Mouse (Mus musculus) CH12.LX (cell line): ENCODE results near the gene Ptpn23. TPM values are rescaled to one million over a fixed set of nuclear protein-coding genes. Genes with fewer than 3 reads are reported as not detected.

Source experiments
- DNase-seq: peaks from one replicate; pipeline ENCODE4 v3.0.0-alpha.2; 2013; ENCODE audit errors: extremely low read depth
- H3K27ac ChIP-seq: 2 replicates; pipeline ENCODE4 v1.5.1; 2012; ENCODE audit warnings: low read depth, mild to moderate bottlenecking, control low read depth, moderate library complexity; ENCODE audit not compliant: insufficient read depth
- H3K27me3 ChIP-seq: replicated peaks from 2 replicates; pipeline ENCODE3; 2012; ENCODE audit warnings: inconsistent platforms
- H3K36me3 ChIP-seq, 2 experiments: replicated peaks in 1 of 2; 2 replicates each; pipeline versions ENCODE3 to v1.6.1; 2012; ENCODE audit warnings: inconsistent platforms in 1 of 2, low read length in 1 of 2, mild to moderate bottlenecking in 1 of 2, mixed read lengths in 1 of 2, moderate library complexity in 1 of 2; ENCODE audit not compliant: control insufficient read depth in 1 of 2, insufficient read depth in 1 of 2
- H3K4me1 ChIP-seq, 2 experiments: 2 replicates each; pipeline ENCODE4 v1.6.1; 2012; ENCODE audit warnings: inconsistent platforms in 1 of 2, moderate library complexity in 1 of 2; ENCODE audit not compliant: insufficient read depth in 2 of 2, control insufficient read depth in 1 of 2
- H3K4me2 ChIP-seq: 2 replicates; pipeline ENCODE4 v1.6.1; 2012; ENCODE audit warnings: low read depth, mild to moderate bottlenecking, control low read depth; ENCODE audit not compliant: poor library complexity, insufficient read depth, severe bottlenecking
- H3K4me3 ChIP-seq, 3 experiments: fragments of 150-350 bp in 1 of 3; sonication (generic) in 1 of 3; replicated peaks in 1 of 3; 2 replicates each; pipeline versions ENCODE3 to v1.5.1; 2011 to 2012; ENCODE audit warnings: low read depth in 2 of 3, low read length in 2 of 3, mild to moderate bottlenecking in 2 of 3, moderate library complexity in 2 of 3, control low read depth in 1 of 3, improper control_type of control experiment in 1 of 3, inconsistent platforms in 1 of 3, mixed read lengths in 1 of 3; ENCODE audit not compliant: poor library complexity in 1 of 3
- H3K79me2 ChIP-seq: replicated peaks from 2 replicates; pipeline ENCODE4 v1.6.1; 2012; ENCODE audit warnings: mild to moderate bottlenecking, moderate library complexity; ENCODE audit not compliant: control insufficient read depth, poor library complexity, insufficient read depth, severe bottlenecking; ENCODE audit errors: extremely low read depth
- H3K9ac ChIP-seq: 2 replicates; pipeline ENCODE4 v1.6.1; 2012; ENCODE audit warnings: low read depth, mild to moderate bottlenecking, control low read depth, moderate library complexity; ENCODE audit not compliant: insufficient read depth
- H3K9me3 ChIP-seq: replicated peaks from 2 replicates; pipeline ENCODE3; 2012; ENCODE audit warnings: low read length, inconsistent platforms, mixed read lengths
- BHLHE40 ChIP-seq: IDR thresholded peaks from 2 replicates; pipeline ENCODE4 v1.6.1; 2011; ENCODE audit warnings: mild to moderate bottlenecking, low read depth, low read length, improper control_type of control experiment
- CHD1 ChIP-seq: IDR thresholded peaks from 2 replicates; pipeline ENCODE4 v1.6.1; 2012; ENCODE audit warnings: low read depth, low read length, improper control_type of control experiment, inconsistent platforms
- CHD2 ChIP-seq: IDR thresholded peaks from 2 replicates; pipeline ENCODE4 v1.6.1; 2011; ENCODE audit warnings: low read length, improper control_type of control experiment
- CTCF ChIP-seq, 2 experiments: IDR thresholded peaks in 1 of 2; conservative IDR thresholded peaks in 1 of 2; 2 replicates each; pipeline ENCODE4 v1.5.1; 2011 to 2012; ENCODE audit warnings: low read depth in 2 of 2, low read length in 2 of 2, improper control_type of control experiment in 1 of 2, inconsistent platforms in 1 of 2, mild to moderate bottlenecking in 1 of 2, moderate library complexity in 1 of 2
- E2F4 ChIP-seq: IDR thresholded peaks from 2 replicates; pipeline ENCODE4 v1.6.1; 2011; ENCODE audit warnings: low read depth, low read length, improper control_type of control experiment; ENCODE audit not compliant: insufficient replicate concordance
- ELF1 ChIP-seq: IDR thresholded peaks from 2 replicates; pipeline ENCODE4 v1.6.1; 2014; ENCODE audit warnings: low read depth, mild to moderate bottlenecking, inconsistent platforms, low read length, improper control_type of control experiment
- EP300 ChIP-seq: IDR thresholded peaks from 2 replicates; pipeline ENCODE4 v1.6.1; 2011; ENCODE audit warnings: low read length, improper control_type of control experiment
- ETS1 ChIP-seq: conservative IDR thresholded peaks from 2 replicates; pipeline ENCODE4 v1.6.1; 2012; ENCODE audit warnings: low read depth, mild to moderate bottlenecking, inconsistent platforms, low read length, improper control_type of control experiment, moderate library complexity
- GABPA ChIP-seq: IDR thresholded peaks from 2 replicates; pipeline ENCODE4 v1.6.1; 2012; ENCODE audit warnings: low read depth, low read length, improper control_type of control experiment, inconsistent platforms; ENCODE audit not compliant: insufficient replicate concordance
- HCFC1 ChIP-seq: IDR thresholded peaks from 2 replicates; pipeline ENCODE4 v1.6.1; 2012; ENCODE audit warnings: low read depth, mild to moderate bottlenecking, inconsistent platforms, low read length, improper control_type of control experiment
- IRF4 ChIP-seq: IDR thresholded peaks from 2 replicates; pipeline ENCODE4 v1.6.1; 2014; ENCODE audit warnings: low read depth, mild to moderate bottlenecking, inconsistent platforms, low read length, improper control_type of control experiment
- JUN ChIP-seq: IDR thresholded peaks from 2 replicates; pipeline ENCODE4 v1.6.1; 2011; ENCODE audit warnings: low read depth, mild to moderate bottlenecking, low read length, improper control_type of control experiment, moderate library complexity; ENCODE audit not compliant: insufficient read depth
- JUND ChIP-seq: conservative IDR thresholded peaks from 2 replicates; pipeline ENCODE4 v1.6.1; 2011; ENCODE audit warnings: low read depth, low read length, improper control_type of control experiment
- KAT2A ChIP-seq: IDR thresholded peaks from 2 replicates; pipeline ENCODE4 v1.6.1; 2012; ENCODE audit warnings: low read length, improper control_type of control experiment, inconsistent platforms; ENCODE audit not compliant: insufficient replicate concordance
- MAFK ChIP-seq: IDR thresholded peaks from 2 replicates; pipeline ENCODE4 v1.6.1; 2011; ENCODE audit warnings: low read length, improper control_type of control experiment; ENCODE audit not compliant: insufficient replicate concordance
- MAX ChIP-seq: IDR thresholded peaks from 2 replicates; pipeline ENCODE4 v1.6.1; 2011; ENCODE audit warnings: low read length, improper control_type of control experiment
- MAZ ChIP-seq: IDR thresholded peaks from 2 replicates; pipeline ENCODE4 v1.6.1; 2012; ENCODE audit warnings: low read depth, mild to moderate bottlenecking, inconsistent platforms, low read length, improper control_type of control experiment, moderate library complexity
- MEF2A ChIP-seq: IDR thresholded peaks from 2 replicates; pipeline ENCODE4 v1.6.1; 2014; ENCODE audit warnings: low read depth, mild to moderate bottlenecking, inconsistent platforms, low read length, improper control_type of control experiment, borderline replicate concordance
- MXI1 ChIP-seq: IDR thresholded peaks from 2 replicates; pipeline ENCODE4 v1.6.1; 2011; ENCODE audit warnings: mild to moderate bottlenecking, low read depth, low read length, improper control_type of control experiment
- MYC ChIP-seq: IDR thresholded peaks from 2 replicates; pipeline ENCODE4 v1.6.1; 2011; ENCODE audit warnings: low read depth, mild to moderate bottlenecking, improper control_type of control experiment, low read length
- NELFE ChIP-seq: IDR thresholded peaks from 2 replicates; pipeline ENCODE4 v1.6.1; 2011; ENCODE audit warnings: low read depth, low read length, improper control_type of control experiment
- NRF1 ChIP-seq: IDR thresholded peaks from 2 replicates; pipeline ENCODE4 v1.6.1; 2014; ENCODE audit warnings: low read depth, mild to moderate bottlenecking, inconsistent platforms, low read length, improper control_type of control experiment, moderate library complexity
- PAX5 ChIP-seq: IDR thresholded peaks from 2 replicates; pipeline ENCODE4 v1.6.1; 2012; ENCODE audit warnings: low read length, inconsistent platforms, mixed read lengths
- POLR2A ChIP-seq: IDR thresholded peaks from 2 replicates; pipeline ENCODE4 v1.6.1; 2011; ENCODE audit warnings: low read depth, mild to moderate bottlenecking, improper control_type of control experiment, low read length
- POLR2AphosphoS2 ChIP-seq: IDR thresholded peaks from 2 replicates; pipeline ENCODE4 v1.6.1; 2011; ENCODE audit warnings: low read depth, low read length, improper control_type of control experiment
- RAD21 ChIP-seq: IDR thresholded peaks from 2 replicates; pipeline ENCODE4 v1.6.1; 2011; ENCODE audit warnings: low read depth, mild to moderate bottlenecking, low read length, improper control_type of control experiment, moderate library complexity
- RCOR1 ChIP-seq: conservative IDR thresholded peaks from 2 replicates; pipeline ENCODE4 v1.6.1; 2012; ENCODE audit warnings: low read depth, mild to moderate bottlenecking, inconsistent platforms, low read length, improper control_type of control experiment
- SIN3A ChIP-seq: IDR thresholded peaks from 2 replicates; pipeline ENCODE4 v1.6.1; 2012; ENCODE audit warnings: low read length, improper control_type of control experiment, inconsistent platforms
- SMC3 ChIP-seq: IDR thresholded peaks from 2 replicates; pipeline ENCODE4 v1.6.1; 2011; ENCODE audit warnings: low read depth, low read length, improper control_type of control experiment
- TBP ChIP-seq: conservative IDR thresholded peaks from 2 replicates; pipeline ENCODE4 v1.6.1; 2011; ENCODE audit warnings: low read depth, low read length, improper control_type of control experiment
- TCF12 ChIP-seq: IDR thresholded peaks from 2 replicates; pipeline ENCODE4 v1.6.1; 2014; ENCODE audit warnings: low read depth, mild to moderate bottlenecking, inconsistent platforms, low read length, improper control_type of control experiment
- UBTF ChIP-seq: IDR thresholded peaks from 2 replicates; pipeline ENCODE4 v1.6.1; 2012; ENCODE audit warnings: low read depth, mild to moderate bottlenecking, inconsistent platforms, low read length, improper control_type of control experiment, moderate library complexity
- USF1 ChIP-seq: IDR thresholded peaks from 2 replicates; pipeline ENCODE4 v1.6.1; 2014; ENCODE audit warnings: low read depth, mild to moderate bottlenecking, inconsistent platforms, low read length, improper control_type of control experiment
- USF2 ChIP-seq: conservative IDR thresholded peaks from 2 replicates; pipeline ENCODE4 v1.6.1; 2011; ENCODE audit warnings: low read depth, low read length, improper control_type of control experiment
- ZC3H11A ChIP-seq: IDR thresholded peaks from 2 replicates; pipeline ENCODE4 v1.6.1; 2012; ENCODE audit warnings: low read depth, mild to moderate bottlenecking, inconsistent platforms, low read length, improper control_type of control experiment
- ZKSCAN1 ChIP-seq: IDR thresholded peaks from 2 replicates; pipeline ENCODE4 v1.6.1; 2012; ENCODE audit warnings: low read depth, inconsistent platforms, low read length, improper control_type of control experiment, borderline replicate concordance
- ZMIZ1 ChIP-seq: IDR thresholded peaks from 2 replicates; pipeline ENCODE4 v1.6.1; 2012; ENCODE audit warnings: low read depth, mild to moderate bottlenecking, inconsistent platforms, low read length, improper control_type of control experiment
- ZNF384 ChIP-seq: IDR thresholded peaks from 2 replicates; pipeline ENCODE4 v1.6.1; 2012; ENCODE audit warnings: low read depth, low read length, improper control_type of control experiment, inconsistent platforms
- dilution Hi-C: fragments of 300-500 bp; cut with MboI; formaldehyde crosslinking; loops from 2 replicates; pipeline ENCODE4 v1.14.3; 2020; ENCODE audit warnings: low sequenced_read_pairs; ENCODE audit not compliant: extremely low pct_unique_long_range_greater_than_20kb, extremely low pct_ligation_motif_present
- in situ Hi-C: fragments of 300-500 bp; cut with MboI; formaldehyde crosslinking; loops from 3 replicates; pipeline ENCODE4 v1.14.3; 2019; ENCODE audit warnings: low sequenced_read_pairs, low pct_ligation_motif_present, low pct_unique_long_range_greater_than_20kb, mixed read lengths
- polyA plus RNA-seq: library from polyadenylated mRNA; unstranded; fragments of >175 nt; gene quantifications from 2 replicates; pipeline ENCODE4 v1.2.1, GENCODE M21; 2012; ENCODE audit warnings: low read depth; ENCODE audit not compliant: insufficient read length
- total RNA-seq, 2 experiments: library from RNA; depleted of rRNA; stranded (reverse); fragments of 300-350 nt in 1 of 2; fragments of >200 nt in 1 of 2; gene quantifications; 2 replicates each; pipeline ENCODE4 v1.2.3; 2012 to 2014

Gene Ptpn23
- total RNA-seq (2012; rRNA removed), result 8.9 and 12.7 TPM in 2 replicates
- total RNA-seq (2014; rRNA removed), result 2.2 and 3.4 TPM in 2 replicates
- polyA plus RNA-seq, result 31.3 and 41.7 TPM in 2 replicates

DNA sequence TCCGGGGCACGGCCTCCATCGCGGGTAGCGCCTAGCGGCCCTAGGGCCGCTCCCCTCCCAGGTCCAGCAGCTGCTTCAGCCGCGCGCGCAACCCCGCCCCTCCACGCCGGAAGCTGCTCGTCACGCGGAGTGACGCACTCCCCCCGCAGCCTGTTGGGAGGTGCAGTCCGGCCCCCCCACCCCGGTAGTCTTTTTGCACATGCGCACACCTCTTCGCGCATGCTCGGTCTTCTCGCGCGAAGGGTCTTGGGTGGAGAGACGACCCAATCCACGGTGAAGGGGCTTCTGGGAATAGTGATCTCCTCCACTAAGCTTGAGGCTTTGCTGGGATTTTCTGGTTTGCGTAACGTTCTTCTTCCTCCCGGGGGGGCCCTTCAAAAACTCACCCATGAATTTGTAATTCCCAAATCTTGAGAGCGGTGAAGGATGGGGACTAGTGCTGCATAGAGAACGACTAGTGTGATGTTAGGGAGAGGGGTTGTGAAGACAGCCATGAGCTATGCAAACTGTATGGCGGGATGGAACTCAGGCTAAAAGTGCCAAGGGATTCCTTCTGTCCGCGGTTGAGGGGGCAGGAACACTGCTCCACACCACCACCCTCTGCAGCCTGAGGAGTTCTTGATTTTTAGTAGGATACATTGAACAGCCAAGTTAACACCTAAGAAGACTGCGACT, at the start of gene Ptpn23:
Gene Ptpn23, minus strand, starts transcription at position 115 of the 675 bp plus-strand sequence.
- in situ Hi-C loops, result no loop called here

DNA sequence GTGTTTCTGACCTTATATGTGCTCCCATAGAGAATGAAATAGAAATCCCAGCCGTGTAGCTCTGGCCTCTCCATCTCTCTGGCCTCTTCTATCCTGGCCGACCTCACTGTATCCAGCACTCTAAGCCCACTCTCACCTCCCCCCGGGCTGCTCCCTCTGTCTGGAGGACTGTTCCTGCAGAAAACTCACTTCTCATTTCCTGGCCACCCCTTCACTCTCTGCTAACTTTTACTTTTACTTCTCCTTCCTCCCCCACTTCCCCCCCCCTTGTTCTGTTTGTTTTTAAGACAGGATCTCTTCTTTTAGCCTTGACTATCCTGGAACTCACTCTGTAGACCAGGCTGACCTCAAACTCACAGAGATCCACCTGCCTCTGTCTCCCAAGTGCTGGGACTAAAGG, 44.5 kb upstream of the Ptpn23 start:
- H3K27ac ChIP-seq, result no peak overlapping the region
- in situ Hi-C loops (no loop called here), dilution Hi-C loops (no loop called here)
- peaks cover 6% of the 10 kb centered on the region for H3K9me3 ChIP-seq
- DNase-seq, result no peak
- H3K4me2 ChIP-seq, result no peak overlapping the region
- H3K9ac ChIP-seq, result no peak overlapping the region
- no peaks in the 10 kb centered on the region for H3K27me3 ChIP-seq
- H3K4me1 ChIP-seq, result peaks cover 8 to 23% of the 10 kb centered on the region in 2 experiments
- H3K4me3 ChIP-seq, result no peak overlapping the region
- H3K36me3 ChIP-seq, result peaks cover 13 to 46% of the 10 kb centered on the region in 2 experiments
- TF ChIP-seq MAZ, result no peak
- no peak for TF ChIP-seq KAT2A
- TF ChIP-seq ZC3H11A, result no peak
- no peak for TF ChIP-seq HCFC1
- TF ChIP-seq POLR2AphosphoS2, result no peak
- no peak for TF ChIP-seq SMC3
- no peaks in the 10 kb centered on the region for H3K79me2 ChIP-seq

More for the DNA sequence above, at the start of gene Ptpn23:
- Histone ChIP-seq H3K9ac (peak within 1 kb of the TSS; percentile 97), H3K9me3 (no peaks in the 10 kb centered on the region), H3K4me1 (peaks cover 6 to 47% of the 10 kb centered on the region in 2 experiments; a peak in 3 of 4 replicates), H3K27ac (peak within 1 kb of the TSS; percentile 54), H3K27me3 (no peaks in the 10 kb centered on the region), H3K4me3 (peak within 1 kb of the TSS; percentile 94 to 99 (median 96)), H3K4me2 (peak within 1 kb of the TSS; percentile 82), H3K79me2 (peaks cover 31% of the 10 kb centered on the region), H3K36me3 (peaks cover 0 to 21% of the 10 kb centered on the region in 2 experiments)
- TF ChIP-seq BHLHE40, result peak; percentile 52
- TF ChIP-seq POLR2AphosphoS2, result peak; percentile 85; the same call in 1 of the 2 replicates
- no peak for TF ChIP-seq JUN
- no peak for TF ChIP-seq PAX5
- TF ChIP-seq USF2, result 0 out of 2 replicates have a peak, but pooled peaks have one; percentile 21
- TF ChIP-seq KAT2A, result peak; percentile 73; the same call in 1 of the 2 replicates
- TF ChIP-seq MXI1, result peak; percentile 71
- no peak for TF ChIP-seq ZMIZ1
- TF ChIP-seq MEF2A, result 0 out of 2 replicates have a peak, but pooled peaks have one; percentile 23
- TF ChIP-seq MAFK, result no peak
- TF ChIP-seq CHD1, result no peak
- no peak; the same call in 1 of the 2 replicates for TF ChIP-seq GABPA
- peak; percentile 95 for TF ChIP-seq SIN3A
- TF ChIP-seq CHD2, result peak; percentile 93
- TF ChIP-seq SMC3, result no peak
- no peak for TF ChIP-seq MYC
- no peak for TF ChIP-seq ZNF384
- TF ChIP-seq E2F4, result no peak
- no peak for TF ChIP-seq EP300
- peak; percentile 94 for TF ChIP-seq NRF1
- TF ChIP-seq TCF12, result peak; percentile 59; the same call in 1 of the 2 replicates
- TF ChIP-seq MAX, result no peak; the same call in 1 of the 2 replicates
- TF ChIP-seq IRF4, result peak; percentile 54; the same call in 1 of the 2 replicates
- TF ChIP-seq TBP, result peak; percentile 73; the same call in 1 of the 2 replicates
- TF ChIP-seq ETS1, result peak; percentile 21; the same call in 1 of the 2 replicates
- peak; percentile 81 for TF ChIP-seq NELFE
- peak; percentile 97 for TF ChIP-seq MAZ
- peak; percentile 95 for TF ChIP-seq POLR2A
- TF ChIP-seq RCOR1, result no peak
- TF ChIP-seq ZC3H11A, result no peak
- no peak for TF ChIP-seq CTCF (conservative IDR thresholded peaks at IDR 0.05 in 1 of 2, IDR thresholded peaks at IDR 0.05 in 1 of 2; ENCODE audit: low read depth in 2 of 2, low read length in 2 of 2)
- peak; percentile 85 for TF ChIP-seq ELF1
- peak; percentile 90 for TF ChIP-seq HCFC1
- TF ChIP-seq USF1, result peak; percentile 77
- TF ChIP-seq RAD21, result no peak
- 0 out of 2 replicates have a peak, but pooled peaks have one; percentile 34 for TF ChIP-seq UBTF
- TF ChIP-seq JUND, result no peak
- no peak for TF ChIP-seq ZKSCAN1
- dilution Hi-C loops, result no loop called here
- peak; percentile 97 for DNase-seq
